Mouse (Mus musculus) B cell, adult (primary cell): Measurements from ENCODE around the gene Lrrc10. TPM values are rescaled to one million over a fixed set of nuclear protein-coding genes. Genes with fewer than 3 reads are reported as not detected.

Experiments
- total RNA-seq: library from RNA; stranded (reverse); gene quantifications from 4 replicates; pipeline ENCODE4 v1.2.4, GENCODE M21; 2023; ENCODE audit not compliant: inconsistent age

Gene Lrrc10
- not detected in 4 replicates for total RNA-seq

GRCm38 (mm10) chr10:117045175-117046056, at the start of gene Lrrc10:
TSS of gene Lrrc10 (plus strand) at chr10:117045341.

GRCm38 (mm10) chr10:117063254-117064021, 18.3 kb downstream of the Lrrc10 start, which contains the start of gene Cct2:
TSS of gene Cct2 (minus strand) at chr10:117063814.

Other genes starting within 250 kb of the Lrrc10 start
- 0.15 to 0.16 TPM in 2 of 4 replicates, not detected in the others for gene Myrfl, start 148.4 kb upstream of the Lrrc10 start, total RNA-seq
- gene Rab3ip, start 94.6 kb upstream of the Lrrc10 start, total RNA-seq, result 34.1 to 49.0 TPM (median 41.6 TPM) in 4 replicates
- not detected in 4 replicates for gene Gm10271, start 72.7 kb upstream of the Lrrc10 start, total RNA-seq
- not detected in 4 replicates for gene Best3, start 59.0 kb upstream of the Lrrc10 start, total RNA-seq
- 264 to 279 TPM (median 272 TPM) in 4 replicates for gene Cct2, start 18.5 kb downstream of the Lrrc10 start, total RNA-seq
- 22.9 to 28.8 TPM (median 27.1 TPM) in 4 replicates for gene Frs2, start 103.2 kb downstream of the Lrrc10 start, total RNA-seq
- 115 to 130 TPM (median 118 TPM) in 4 replicates for gene Yeats4, start 179.2 kb downstream of the Lrrc10 start, total RNA-seq
- not detected in 4 replicates for gene 9530003J23Rik, start 193.4 kb downstream of the Lrrc10 start, total RNA-seq
- 6.7 to 9.9 TPM (median 8.3 TPM) in 4 replicates for gene Lyz2, start 237.0 kb downstream of the Lrrc10 start, total RNA-seq
- 0.58 to 0.96 TPM (median 0.58 TPM) in 3 of 4 replicates, not detected in the other for gene Lyz1, start 247.5 kb downstream of the Lrrc10 start, total RNA-seq